Mouse (Mus musculus): ENCODE measurements around the gene Hydin.

GRCm38 (mm10) chr8:110594164-110594563 lies 327.4 kb downstream of the Hydin start:
- no peak for TF ChIP-seq GATA1 (IDR thresholded peaks at IDR 0.05; ENCODE audit: borderline replicate concordance, low read length)
- no peak for TF ChIP-seq FLI1 (IDR thresholded peaks at IDR 0.05; ENCODE audit: low read length)
